Mouse (Mus musculus): Measurements from ENCODE around the gene Gm13279.

GRCm38 (mm10) chr4:88749926-88750325, 47.3 kb upstream of the Gm13279 start:
- TF ChIP-seq POLR2A (IDR thresholded peaks at IDR 0.05; ENCODE audit: extremely low read depth, insufficient read depth, low read length) = no peak
- TF ChIP-seq CTCF (IDR thresholded peaks at IDR 0.05; ENCODE audit: extremely low read depth, insufficient read depth, low read length) = no peak

Measured in cortical plate, adult 2 months (tissue).